Mouse (Mus musculus) natural killer cell, adult 2 months (primary cell): ENCODE data around the gene Syde2.
A peak's percentile ranks its signal among the peaks of the same experiment; 100 is the strongest.

ENCODE experiments used
- DNase-seq, 2 experiments: peaks; one replicate each; pipeline ENCODE4 v3.0.0; 2022; ENCODE audit warnings: low spot score in 2 of 2

Gene Syde2

GRCm38 (mm10) chr3:146053873-146054272 lies 66.2 kb downstream of the Syde2 start:
- DNase-seq = no peak

DNA sequence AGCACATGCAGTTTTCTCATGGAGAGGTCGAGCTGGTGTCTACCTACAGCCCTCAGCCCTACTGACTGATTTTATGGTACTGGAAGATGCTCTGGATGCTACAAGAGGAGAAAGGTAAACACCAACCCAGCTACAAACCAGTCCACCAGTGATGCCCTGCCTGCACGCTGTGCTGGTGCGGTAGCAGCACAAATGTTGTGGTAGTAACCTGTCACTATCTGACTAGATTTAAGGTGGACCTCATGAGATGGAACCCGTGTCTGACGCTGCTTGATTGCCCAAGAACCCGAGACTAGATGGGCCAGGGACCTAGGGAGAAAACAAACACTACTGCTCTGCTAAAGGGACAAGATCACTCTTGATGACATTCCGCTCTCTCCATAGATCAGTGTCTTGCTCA lies 69.5 kb downstream of the Syde2 start:
- DNase-seq = no peak

DNA sequence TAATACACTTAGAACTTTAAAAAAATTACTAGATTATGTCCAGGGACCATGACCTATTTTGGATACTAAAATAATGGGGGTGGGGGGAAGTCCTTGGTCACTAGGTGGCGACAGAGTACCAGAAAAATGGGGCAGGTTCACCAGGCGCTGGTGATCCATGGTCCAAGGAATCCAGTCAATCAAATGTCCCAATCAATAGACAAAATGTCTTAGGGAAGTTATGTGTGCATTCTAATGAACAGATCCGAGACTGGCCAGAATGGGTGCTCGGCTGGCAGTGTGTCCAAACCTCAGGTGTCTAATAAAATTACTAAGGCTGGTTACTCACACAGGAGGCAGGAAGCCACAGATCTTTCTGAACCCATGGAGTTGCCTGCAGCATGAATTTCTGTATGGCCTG lies 70.6 kb downstream of the Syde2 start:
- peak; percentile 7 to 51 for DNase-seq

- DNase-seq = no peak
These were observed 71.8 kb downstream of the Syde2 start for GRCm38 (mm10) chr3:146059356-146059926.

DNA sequence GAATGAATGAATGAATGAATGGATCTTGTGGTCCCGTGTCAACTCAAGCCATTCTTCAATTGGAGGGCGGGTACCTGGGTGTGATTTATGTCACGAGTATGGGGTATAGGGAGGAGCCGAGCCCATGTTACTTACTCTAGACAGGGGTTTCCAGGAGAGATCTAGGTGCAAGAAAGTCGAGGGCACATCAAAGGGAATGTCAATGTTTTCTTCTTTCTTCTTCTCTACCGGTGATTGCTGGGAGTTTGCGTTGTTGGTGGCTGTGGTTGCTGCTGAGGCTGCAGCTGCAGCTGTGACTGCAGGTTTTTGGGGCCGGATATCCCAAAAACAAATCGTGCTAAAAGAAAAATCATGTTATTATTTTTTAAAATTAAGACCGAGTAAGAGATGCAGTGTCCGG lies 75.5 kb downstream of the Syde2 start:
- no peak for DNase-seq

- no peak for DNase-seq
These were observed 81.6 kb downstream of the Syde2 start for GRCm38 (mm10) chr3:146069276-146069675.
